Mouse (Mus musculus) MEL (cell line): ENCODE data around the gene Rab1b. TPM values are rescaled to one million over a fixed set of nuclear protein-coding genes. Genes with fewer than 3 reads are reported as not detected.

Experiments used
- DNase-seq: peaks from one replicate; pipeline ENCODE4 v3.0.0; 2011; ENCODE audit warnings: low read depth, low spot score
- H3K27ac ChIP-seq: 2 replicates; pipeline ENCODE4 v1.5.1; 2012; ENCODE audit warnings: low read depth, mild to moderate bottlenecking, control low read depth, low read length, moderate library complexity; ENCODE audit not compliant: control insufficient read depth
- H3K27me3 ChIP-seq, 2 experiments: fragments of 150-350 bp in 1 of 2; sonication (generic) in 1 of 2; 2 replicates each; pipeline ENCODE4 v1.6.1; 2012; ENCODE audit warnings: low read length in 2 of 2, mild to moderate bottlenecking in 2 of 2, improper control_type of control experiment in 1 of 2, moderate library complexity in 1 of 2; ENCODE audit not compliant: insufficient read depth in 2 of 2, control insufficient read depth in 1 of 2
- H3K36me3 ChIP-seq, 2 experiments: 2 replicates each; pipeline ENCODE4 v1.6.1; 2012 to 2014; ENCODE audit warnings: low read length in 2 of 2, improper control_type of control experiment in 1 of 2, inconsistent platforms in 1 of 2, mild to moderate bottlenecking in 1 of 2; ENCODE audit not compliant: insufficient read depth in 2 of 2, control insufficient read depth in 1 of 2
- H3K4me1 ChIP-seq, 2 experiments: fragments of 150-350 bp in 1 of 2; sonication (generic) in 1 of 2; 2 replicates each; pipeline ENCODE4 v1.6.1; 2012; ENCODE audit warnings: low read length in 2 of 2, improper control_type of control experiment in 1 of 2, mild to moderate bottlenecking in 1 of 2; ENCODE audit not compliant: insufficient read depth in 2 of 2, control insufficient read depth in 1 of 2
- H3K4me3 ChIP-seq, 2 experiments: fragments of 150-350 bp in 1 of 2; sonication (generic) in 1 of 2; 2 replicates each; pipeline ENCODE4 v1.5.1; 2012; ENCODE audit warnings: low read depth in 2 of 2, low read length in 2 of 2, mild to moderate bottlenecking in 2 of 2, moderate library complexity in 2 of 2, control low read depth in 1 of 2, improper control_type of control experiment in 1 of 2; ENCODE audit not compliant: control insufficient read depth in 1 of 2, insufficient read depth in 1 of 2
- H3K79me2 ChIP-seq: 2 replicates; pipeline ENCODE4 v1.6.1; 2012; ENCODE audit warnings: mild to moderate bottlenecking, low read length, moderate library complexity; ENCODE audit not compliant: control insufficient read depth, poor library complexity, insufficient read depth
- H3K9ac ChIP-seq: 2 replicates; pipeline ENCODE4 v1.6.1; 2012; ENCODE audit warnings: low read depth, mild to moderate bottlenecking, control low read depth, low read length, moderate library complexity; ENCODE audit not compliant: control insufficient read depth, poor library complexity, severe bottlenecking
- H3K9me3 ChIP-seq: fragments of 150-350 bp; sonication (generic); replicated peaks from 2 replicates; pipeline ENCODE4 v1.6.1; 2012; ENCODE audit warnings: mild to moderate bottlenecking, low read length, improper control_type of control experiment, moderate library complexity; ENCODE audit not compliant: insufficient read depth
- BHLHE40 ChIP-seq: IDR thresholded peaks from 2 replicates; pipeline ENCODE4 v1.6.1; 2012; ENCODE audit warnings: low read depth, mild to moderate bottlenecking, inconsistent platforms, low read length, improper control_type of control experiment, borderline replicate concordance
- CTCF ChIP-seq, 3 experiments: IDR thresholded peaks in 2 of 3; conservative IDR thresholded peaks in 1 of 3; 2 replicates each; pipeline ENCODE4 v1.5.1; 2011 to 2012; ENCODE audit warnings: low read length in 3 of 3, low read depth in 2 of 3, mild to moderate bottlenecking in 2 of 3, improper control_type of control experiment in 1 of 3, inconsistent platforms in 1 of 3, mixed read lengths in 1 of 3, moderate library complexity in 1 of 3; ENCODE audit not compliant: control insufficient read depth in 1 of 3, insufficient read depth in 1 of 3, poor library complexity in 1 of 3, severe bottlenecking in 1 of 3
- ELF1 ChIP-seq: IDR thresholded peaks from 2 replicates; pipeline ENCODE4 v1.6.1; 2014; ENCODE audit warnings: low read depth, mild to moderate bottlenecking, inconsistent platforms, low read length, improper control_type of control experiment, moderate library complexity
- GABPA ChIP-seq: IDR thresholded peaks from 2 replicates; pipeline ENCODE4 v1.6.1; 2012; ENCODE audit warnings: low read depth, mild to moderate bottlenecking, inconsistent platforms, low read length, improper control_type of control experiment, moderate library complexity
- JUND ChIP-seq: IDR thresholded peaks from 2 replicates; pipeline ENCODE4 v1.6.1; 2011; ENCODE audit warnings: low read depth, mild to moderate bottlenecking, improper control_type of control experiment, low read length
- MYC ChIP-seq: IDR thresholded peaks from 2 replicates; pipeline ENCODE4 v1.6.1; 2011; ENCODE audit warnings: low read depth, mild to moderate bottlenecking, low read length, improper control_type of control experiment, moderate library complexity
- NELFE ChIP-seq: IDR thresholded peaks from 2 replicates; pipeline ENCODE4 v1.6.1; 2011; ENCODE audit warnings: low read depth, low read length, improper control_type of control experiment
- NRF1 ChIP-seq: IDR thresholded peaks from 2 replicates; pipeline ENCODE4 v1.6.1; 2014; ENCODE audit warnings: low read depth, mild to moderate bottlenecking, inconsistent platforms, low read length, improper control_type of control experiment, moderate library complexity; ENCODE audit not compliant: poor library complexity, insufficient read depth, severe bottlenecking
- POLR2A ChIP-seq, 2 experiments: IDR thresholded peaks; 2 replicates each; pipeline ENCODE4 v1.6.1; 2011 to 2012; ENCODE audit warnings: low read length in 2 of 2, mild to moderate bottlenecking in 2 of 2, control low read depth in 1 of 2, improper control_type of control experiment in 1 of 2, low read depth in 1 of 2, moderate library complexity in 1 of 2; ENCODE audit not compliant: control insufficient read depth in 1 of 2, insufficient read depth in 1 of 2, poor library complexity in 1 of 2
- POLR2AphosphoS2 ChIP-seq: IDR thresholded peaks from 2 replicates; pipeline ENCODE4 v1.6.1; 2011; ENCODE audit warnings: low read length, improper control_type of control experiment
- POLR2AphosphoS5 ChIP-seq: IDR thresholded peaks from 2 replicates; pipeline ENCODE4 v1.6.1; 2012; ENCODE audit warnings: low read depth, borderline replicate concordance, mild to moderate bottlenecking, inconsistent platforms, low read length, moderate library complexity, mixed read lengths
- RAD21 ChIP-seq: IDR thresholded peaks from 2 replicates; pipeline ENCODE4 v1.6.1; 2011; ENCODE audit warnings: mild to moderate bottlenecking, low read depth, low read length, improper control_type of control experiment
- RCOR1 ChIP-seq: IDR thresholded peaks from 2 replicates; pipeline ENCODE4 v1.6.1; 2012; ENCODE audit warnings: low read depth, mild to moderate bottlenecking, inconsistent platforms, low read length, improper control_type of control experiment
- SMC3 ChIP-seq: IDR thresholded peaks from 2 replicates; pipeline ENCODE4 v1.6.1; 2011; ENCODE audit warnings: low read depth, low read length, improper control_type of control experiment
- UBTF ChIP-seq: IDR thresholded peaks from 2 replicates; pipeline ENCODE4 v1.6.1; 2012; ENCODE audit warnings: low read depth, mild to moderate bottlenecking, inconsistent platforms, low read length, improper control_type of control experiment, moderate library complexity, borderline replicate concordance; ENCODE audit not compliant: insufficient read depth
- USF2 ChIP-seq, 2 experiments: IDR thresholded peaks; 2 replicates each; pipeline ENCODE4 v1.6.1; 2011 to 2012; ENCODE audit warnings: improper control_type of control experiment in 2 of 2, low read length in 2 of 2, borderline replicate concordance in 1 of 2, inconsistent platforms in 1 of 2, low read depth in 1 of 2, mild to moderate bottlenecking in 1 of 2; ENCODE audit not compliant: insufficient read depth in 1 of 2
- ZC3H11A ChIP-seq: IDR thresholded peaks from 2 replicates; pipeline ENCODE4 v1.6.1; 2012; ENCODE audit warnings: low read depth, mild to moderate bottlenecking, inconsistent platforms, low read length, improper control_type of control experiment
- ZNF384 ChIP-seq: IDR thresholded peaks from 2 replicates; pipeline ENCODE4 v1.6.1; 2012; ENCODE audit warnings: low read depth, mild to moderate bottlenecking, inconsistent platforms, low read length, improper control_type of control experiment
- polyA plus RNA-seq, 2 experiments: library from polyadenylated mRNA; stranded (reverse) in 1 of 2; unstranded in 1 of 2; fragments of >175 nt in 1 of 2; fragments of >200 nt in 1 of 2; gene quantifications; 2 replicates each; pipeline versions ENCODE4 v1.2.1 to v1.2.4; 2012; ENCODE audit warnings: low replicate concordance in 2 of 2, low read depth in 1 of 2; ENCODE audit not compliant: insufficient read length in 2 of 2, insufficient read depth in 1 of 2, missing spikeins in 1 of 2
- total RNA-seq: library from RNA; depleted of rRNA; stranded (reverse); fragments of 300-350 nt; gene quantifications from 2 replicates; pipeline ENCODE4 v1.2.3, GENCODE M21; 2012

Gene Rab1b
- total and polyA plus RNA-seq, 3 experiments: 86.4 to 162 TPM; not detected in 1

GRCm38 (mm10) chr19:5067040-5067799, 39.7 kb downstream of the Rab1b start (continued):
- TF ChIP-seq POLR2AphosphoS5: no peak
- TF ChIP-seq SMC3: no peak
- TF ChIP-seq POLR2A (IDR thresholded peaks at IDR 0.05; ENCODE audit: control insufficient read depth in 1 of 2, insufficient read depth in 1 of 2, low read depth in 1 of 2, low read length in 2 of 2, poor library complexity in 1 of 2): peak; percentile 11 to 49; a peak in 2 of 4 replicates
- 0 out of 2 replicates have a peak, but pooled peaks have one; percentile 15 for TF ChIP-seq UBTF

GRCm38 (mm10) chr19:5065104-5065503, 41.8 kb downstream of the Rab1b start:
- no peak overlapping the region for H3K27ac ChIP-seq
- H3K79me2 ChIP-seq: no peaks in the 10 kb centered on the region; the same call in 1 of the 2 replicates
- TF ChIP-seq NELFE: no peak
- TF ChIP-seq ZNF384: no peak
- TF ChIP-seq JUND: no peak
- no peak for TF ChIP-seq BHLHE40
- TF ChIP-seq NRF1: no peak
- TF ChIP-seq ZC3H11A: no peak
- TF ChIP-seq GABPA: no peak
- TF ChIP-seq ELF1: no peak
- TF ChIP-seq RCOR1: no peak
- TF ChIP-seq SMC3: no peak
- TF ChIP-seq MYC: no peak
- TF ChIP-seq POLR2A (IDR thresholded peaks at IDR 0.05; ENCODE audit: control insufficient read depth in 1 of 2, insufficient read depth in 1 of 2, low read depth in 1 of 2, low read length in 2 of 2, poor library complexity in 1 of 2): no peak
- TF ChIP-seq CTCF (IDR thresholded peaks at IDR 0.05 in 2 of 3, conservative IDR thresholded peaks at IDR 0.05 in 1 of 3; ENCODE audit: control insufficient read depth in 1 of 3, insufficient read depth in 1 of 3, low read depth in 2 of 3, low read length in 3 of 3, poor library complexity in 1 of 3, severe bottlenecking in 1 of 3): no peak
- TF ChIP-seq POLR2AphosphoS2: no peak
- no peak for TF ChIP-seq RAD21
- TF ChIP-seq USF2 (IDR thresholded peaks at IDR 0.05; ENCODE audit: borderline replicate concordance in 1 of 2, insufficient read depth in 1 of 2, low read depth in 1 of 2, low read length in 2 of 2): no peak
- H3K4me3 ChIP-seq: no peak overlapping the region
- H3K27me3 ChIP-seq: no peaks in the 10 kb centered on the region
- no peaks in the 10 kb centered on the region for H3K9me3 ChIP-seq
- no peak overlapping the region for H3K9ac ChIP-seq
- H3K4me1 ChIP-seq: peaks cover 0 to 31% of the 10 kb centered on the region in 2 experiments; a peak in 3 of 4 replicates
- H3K36me3 ChIP-seq: peaks cover 0 to 10% of the 10 kb centered on the region in 2 experiments; a peak in 1 of 4 replicates
- peak; percentile 66 for DNase-seq
